Mouse (Mus musculus) A20 (cell line): ENCODE results near the gene Ifnab.

Experiments used
- DNase-seq: peaks from one replicate; pipeline ENCODE4 v3.0.0-alpha.2; 2011; ENCODE audit warnings: low read depth, low spot score

Gene Ifnab

DNA sequence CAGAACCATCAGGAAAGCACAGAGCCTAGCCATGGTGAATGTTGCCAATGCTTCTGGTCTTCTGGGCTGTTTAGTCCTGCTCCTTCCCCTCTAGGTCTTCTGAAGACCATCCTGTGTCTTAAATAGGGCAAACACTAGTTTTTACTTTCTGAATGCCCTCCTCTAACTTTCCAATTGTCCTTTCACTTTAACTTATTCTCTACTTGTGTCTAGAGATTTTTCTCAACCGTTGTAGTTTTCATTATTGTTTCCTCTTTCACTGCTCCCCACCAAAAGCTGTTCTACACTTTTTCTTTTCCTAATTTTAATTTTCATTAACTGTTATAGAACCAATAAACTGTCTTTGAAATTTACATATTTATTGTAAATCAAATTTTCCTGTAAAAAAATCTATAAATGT is 14.3 kb downstream of the Ifnab start, which contains the start of gene Ifna16:
Ifna16 (minus strand) TSS at position 101 of the 400 bp plus-strand sequence.
- DNase-seq: no peak

DNA sequence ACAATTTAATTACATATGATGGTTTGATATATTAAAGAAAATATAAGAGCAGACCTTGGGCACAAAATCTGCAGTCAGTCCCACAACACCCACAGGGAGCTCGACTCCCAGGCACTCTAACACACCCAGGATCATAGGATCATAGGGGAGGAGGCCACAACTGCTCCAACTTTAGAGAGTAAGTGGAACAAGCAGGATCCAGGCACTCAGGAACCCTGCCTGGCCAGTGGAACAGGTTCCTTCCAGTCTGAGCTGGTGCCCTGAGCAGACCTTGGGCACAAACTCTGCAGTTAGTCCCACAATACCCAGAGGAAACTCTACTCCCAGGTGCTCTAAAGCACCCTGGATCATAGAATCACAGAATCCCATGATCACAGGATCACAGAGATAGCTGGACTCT is 35.7 kb downstream of the Ifnab start:
- no peak for DNase-seq

GRCm38 (mm10) chr4:88653644-88654043 is 37.5 kb downstream of the Ifnab start:
- peak; percentile 5 for DNase-seq

DNA sequence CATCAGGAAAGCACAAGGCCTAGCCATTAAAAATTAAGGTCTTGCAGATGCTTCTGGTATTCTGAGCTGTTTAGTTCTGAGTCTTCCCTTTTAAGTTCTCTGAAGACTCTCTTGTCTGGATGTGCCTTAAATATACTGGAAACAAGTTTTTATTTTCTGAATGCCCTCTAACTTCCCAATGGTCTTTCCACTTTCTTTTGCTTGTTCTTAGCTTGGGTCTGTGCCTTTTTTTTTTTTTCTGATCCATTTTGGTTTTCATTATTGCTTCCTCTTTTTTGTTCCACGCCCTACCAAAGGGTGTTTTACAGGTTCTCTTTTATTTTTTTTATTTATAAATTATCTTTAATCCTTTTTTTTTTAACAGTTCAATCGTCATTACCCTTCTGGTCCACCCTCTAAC is 46.8 kb downstream of the Ifnab start, which contains the start of gene Ifna13:
Ifna13 (minus strand) TSS at position 101 of the 400 bp plus-strand sequence.
- peak; percentile 5 for DNase-seq

DNA sequence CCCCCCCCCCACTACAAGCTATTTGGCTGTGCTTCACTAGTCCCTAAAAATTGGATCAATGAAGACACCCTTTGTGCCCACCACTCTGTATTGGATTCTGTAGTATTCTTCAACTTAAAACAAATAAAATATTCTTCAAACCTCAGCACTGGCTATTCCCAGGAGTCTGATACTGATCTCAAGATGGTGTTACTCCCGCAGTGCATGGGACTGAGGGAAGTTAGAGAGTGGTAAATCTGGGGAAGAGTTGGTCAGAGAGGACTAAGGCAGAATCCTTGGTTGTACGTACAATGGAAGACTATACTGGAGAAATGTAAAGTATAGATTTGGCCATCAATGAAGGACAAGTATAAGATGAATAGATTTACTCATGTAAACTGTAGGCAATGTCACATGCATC is 48.6 kb downstream of the Ifnab start:
- DNase-seq: peak; percentile 18

- DNase-seq: peak; percentile 94
Observed at GRCm38 (mm10) chr4:88641077-88641831, 49.9 kb downstream of the Ifnab start.

DNA sequence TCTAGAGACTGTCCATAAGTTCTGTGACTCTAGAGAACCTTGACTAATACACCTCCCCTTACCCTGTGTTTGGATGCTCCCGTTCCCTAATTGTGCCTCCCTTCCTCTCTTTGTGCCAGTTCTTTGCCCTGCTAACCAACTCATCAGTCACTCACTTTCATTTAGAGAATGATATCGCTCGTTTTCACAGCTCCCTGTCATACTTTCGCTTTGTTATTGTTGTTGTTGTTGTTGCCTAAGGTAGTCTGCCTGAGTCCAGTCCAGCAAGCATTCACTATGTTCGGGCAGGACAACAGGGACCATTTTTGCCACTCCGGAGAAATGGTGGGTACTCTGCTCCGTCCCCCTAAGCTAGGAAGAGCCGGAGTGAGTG is 50.5 kb downstream of the Ifnab start:
- DNase-seq: no peak
